Mouse (Mus musculus) myocyte (in vitro differentiated cells): Measurements from ENCODE around the gene Slc6a20a.

ENCODE experiments used
- E2F4 ChIP-seq: IDR thresholded peaks from one replicate; pipeline ENCODE4 v1.6.1; 2011; ENCODE audit warnings: mild to moderate bottlenecking, control low read depth, moderate library complexity; ENCODE audit not compliant: insufficient read depth
- MAX ChIP-seq: IDR thresholded peaks from one replicate; pipeline ENCODE4 v1.6.1; 2011; ENCODE audit warnings: low read depth, mild to moderate bottlenecking, control low read depth
- MYOD1 ChIP-seq, 3 experiments: IDR thresholded peaks; one replicate each; pipeline ENCODE4 v1.6.1; 2011; ENCODE audit warnings: control low read depth in 2 of 3, low read depth in 2 of 3, mild to moderate bottlenecking in 2 of 3, moderate library complexity in 1 of 3; ENCODE audit not compliant: insufficient read length in 2 of 3, control insufficient read depth in 1 of 3
- MYOG ChIP-seq, 3 experiments: IDR thresholded peaks; one replicate each; pipeline ENCODE4 v1.6.1; 2011; ENCODE audit warnings: control low read depth in 2 of 3, low read depth in 2 of 3, mild to moderate bottlenecking in 2 of 3; ENCODE audit not compliant: insufficient read length in 2 of 3, control insufficient read depth in 1 of 3, insufficient read depth in 1 of 3
- POLR2A ChIP-seq: IDR thresholded peaks from one replicate; pipeline ENCODE4 v1.6.1; 2011; ENCODE audit warnings: low read depth, mild to moderate bottlenecking, control low read depth, moderate library complexity; ENCODE audit not compliant: insufficient read length
- POLR2AphosphoS2 ChIP-seq: IDR thresholded peaks from one replicate; pipeline ENCODE4 v1.6.1; 2011; ENCODE audit warnings: low read depth, control low read depth; ENCODE audit not compliant: insufficient read length
- REST ChIP-seq: IDR thresholded peaks from one replicate; pipeline ENCODE4 v1.6.1; 2011; ENCODE audit warnings: mild to moderate bottlenecking, control low read depth, moderate library complexity; ENCODE audit not compliant: insufficient read depth, insufficient read length
- SRF ChIP-seq: IDR thresholded peaks from one replicate; pipeline ENCODE4 v1.6.1; 2011; ENCODE audit warnings: low read depth; ENCODE audit not compliant: control insufficient read depth, insufficient read length
- USF1 ChIP-seq: IDR thresholded peaks from one replicate; pipeline ENCODE4 v1.6.1; 2011; ENCODE audit warnings: low read depth, mild to moderate bottlenecking, control low read depth, moderate library complexity

- TF ChIP-seq POLR2A (no peak), MAX (no peak), MYOG (IDR thresholded peaks at IDR 0.05; ENCODE audit: control insufficient read depth in 1 of 3, insufficient read depth in 1 of 3, insufficient read length in 2 of 3, low read depth in 2 of 3) (no peak), POLR2AphosphoS2 (no peak), REST (no peak), SRF (no peak), USF1 (no peak), MYOD1 (IDR thresholded peaks at IDR 0.05; ENCODE audit: control insufficient read depth in 1 of 3, insufficient read length in 2 of 3, low read depth in 2 of 3) (no peak), E2F4 (no peak)
Measured at GRCm38 (mm10) chr9:123589240-123589910, 89.3 kb downstream of the Slc6a20a start.
